Mouse (Mus musculus): Measurements from ENCODE around the gene Sncb.
"Not testable (repeated sequence)": the region's sequence is repeated elsewhere in the genome, so short reads cannot be mapped to it uniquely, and the experiment has no call there.

The Sncb gene

DNA sequence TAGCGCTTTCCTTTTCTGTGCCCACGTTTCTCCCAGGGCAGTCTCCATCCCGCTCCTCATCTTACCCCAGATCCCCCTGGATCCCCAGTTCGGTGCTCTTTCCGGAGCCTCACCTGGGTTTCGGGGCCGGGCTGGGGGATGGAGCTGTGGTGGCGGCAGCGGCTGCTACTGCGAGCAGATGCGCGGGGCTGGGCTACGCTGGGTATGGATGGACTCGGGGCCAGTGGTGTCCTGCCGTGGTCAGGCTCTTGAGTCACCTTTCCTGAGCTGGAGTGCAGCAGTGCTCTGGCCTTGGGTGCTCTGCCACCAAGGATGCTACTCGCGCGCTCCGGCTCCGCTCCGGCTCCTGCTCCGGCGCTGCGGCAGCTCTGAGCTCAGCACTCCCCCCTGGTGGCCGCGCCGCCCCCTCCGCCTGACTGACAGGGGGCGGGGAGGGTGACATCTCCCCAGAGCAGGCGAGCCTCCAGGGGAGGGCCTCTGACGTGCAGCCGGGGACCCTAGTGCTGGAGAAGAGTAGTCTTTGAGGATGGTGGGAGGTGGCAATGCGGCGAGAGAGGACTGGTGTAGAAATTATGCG is at the start of gene Sncb:
Sncb (minus strand) TSS at position 404 of the 577 bp plus-strand sequence.
- DNase-seq, result peak; percentile 79

GRCm38 (mm10) chr13:54813381-54813780 is 47.0 kb upstream of the Sncb start:
- no peak for DNase-seq

DNA sequence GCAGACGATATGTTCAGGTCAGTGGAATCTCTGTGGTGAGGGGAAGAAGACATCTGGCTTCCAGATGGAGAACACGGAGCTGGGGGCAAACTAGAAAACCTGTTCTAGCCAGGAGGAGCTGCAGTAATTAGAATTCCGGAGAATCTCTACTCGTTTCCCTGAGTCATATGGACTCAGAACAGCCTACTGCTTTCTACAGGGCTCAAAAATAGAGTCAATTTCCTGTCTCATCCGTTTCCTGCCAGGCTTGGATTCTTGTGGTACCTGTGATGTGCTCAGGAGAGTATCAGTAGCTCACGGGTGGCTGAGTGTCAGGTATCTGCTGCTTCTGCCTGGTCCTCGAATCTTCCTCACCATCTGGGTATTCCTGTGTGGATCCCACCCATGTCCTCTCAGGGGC is 45.1 kb upstream of the Sncb start:
- DNase-seq, result peak; percentile 30

GRCm38 (mm10) chr13:54808067-54808466 is 41.7 kb upstream of the Sncb start:
- no peak for DNase-seq

GRCm38 (mm10) chr13:54806434-54806976 is 40.1 kb upstream of the Sncb start:
- peak; percentile 50 for DNase-seq

DNA sequence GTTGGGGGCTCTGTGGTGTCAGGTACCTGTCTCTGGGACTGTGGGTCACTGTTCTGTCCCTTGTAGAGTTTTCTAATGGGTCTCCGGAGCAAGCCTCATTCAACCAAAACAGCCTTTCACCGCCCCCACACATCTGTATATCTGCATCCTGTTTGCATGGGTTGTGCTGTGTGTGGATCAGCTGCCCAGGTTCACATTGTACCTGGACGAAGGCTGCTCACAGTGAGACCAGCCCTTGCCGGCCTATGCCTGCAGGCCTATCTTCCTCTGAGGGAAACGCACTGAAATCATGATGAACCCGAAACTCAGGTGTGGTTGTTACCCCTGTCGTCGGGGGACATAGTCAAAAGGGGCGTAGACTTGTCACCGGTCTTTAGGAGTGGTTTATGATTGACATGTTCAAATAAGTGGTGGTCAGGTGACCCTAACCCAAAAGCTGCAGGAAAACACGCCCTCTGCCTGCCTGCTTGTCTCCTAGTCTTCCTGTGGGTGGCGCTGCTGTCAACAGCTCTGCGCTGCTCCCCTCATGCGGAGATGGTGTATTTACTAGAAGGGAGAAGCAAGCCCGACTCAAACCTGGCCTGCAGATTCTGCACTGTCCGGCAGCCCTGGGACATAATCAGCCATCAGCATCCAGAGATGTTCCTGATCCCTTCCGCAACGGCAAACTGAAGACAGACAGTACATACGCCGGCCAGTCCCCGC is 38.9 kb upstream of the Sncb start:
- peak; percentile 57 for DNase-seq

- DNase-seq, result no peak
Observed at GRCm38 (mm10) chr13:54803010-54803409, 36.6 kb upstream of the Sncb start.

- DNase-seq, result no peak
Observed at GRCm38 (mm10) chr13:54800206-54800605, 33.8 kb upstream of the Sncb start.

GRCm38 (mm10) chr13:54799701-54800100 is 33.3 kb upstream of the Sncb start:
- DNase-seq, result peak; percentile 84

GRCm38 (mm10) chr13:54798740-54799139 is 32.3 kb upstream of the Sncb start:
- DNase-seq, result no peak

GRCm38 (mm10) chr13:54797861-54798643 is 31.7 kb upstream of the Sncb start:
- DNase-seq, result no peak

DNA sequence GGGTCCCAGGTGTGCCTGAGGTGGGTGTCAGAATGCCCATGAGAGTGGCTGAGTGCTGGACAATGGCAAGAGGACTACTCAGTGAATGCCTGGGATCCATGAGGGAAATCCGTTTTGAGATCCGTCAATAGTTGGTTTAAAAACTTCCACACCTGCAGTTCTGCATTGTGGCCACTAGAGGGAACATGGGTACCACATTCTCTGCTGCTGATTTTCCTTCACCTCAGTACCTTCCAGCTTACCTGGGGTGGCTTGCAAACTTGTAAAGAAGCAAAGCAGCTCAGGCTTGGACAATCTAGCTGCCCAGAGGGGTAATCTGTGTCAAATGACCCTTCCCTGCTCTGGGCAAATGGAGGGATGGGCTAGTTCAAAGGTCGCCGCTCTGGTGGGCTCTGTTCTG is 31.0 kb upstream of the Sncb start:
- peak; percentile 66 for DNase-seq

DNA sequence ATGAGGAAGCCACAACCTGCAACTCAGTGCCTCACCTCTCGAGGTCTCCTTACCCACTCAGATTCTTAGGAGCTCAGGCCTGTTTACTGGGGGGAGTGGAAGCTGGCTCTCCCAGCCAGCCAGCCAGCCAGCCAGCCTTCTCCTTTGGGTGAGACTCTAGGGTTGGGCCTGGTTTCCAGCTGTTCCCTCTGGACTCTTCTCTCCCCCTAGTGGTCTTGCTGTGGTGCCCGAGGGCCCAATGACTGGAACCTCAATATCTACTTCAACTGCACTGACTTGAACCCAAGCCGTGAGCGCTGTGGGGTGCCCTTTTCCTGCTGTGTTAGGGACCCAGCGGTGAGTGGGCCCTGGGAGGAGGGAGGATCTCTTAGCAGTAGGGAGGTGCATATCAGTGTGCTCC is 28.4 kb upstream of the Sncb start:
- DNase-seq, result no peak

DNA sequence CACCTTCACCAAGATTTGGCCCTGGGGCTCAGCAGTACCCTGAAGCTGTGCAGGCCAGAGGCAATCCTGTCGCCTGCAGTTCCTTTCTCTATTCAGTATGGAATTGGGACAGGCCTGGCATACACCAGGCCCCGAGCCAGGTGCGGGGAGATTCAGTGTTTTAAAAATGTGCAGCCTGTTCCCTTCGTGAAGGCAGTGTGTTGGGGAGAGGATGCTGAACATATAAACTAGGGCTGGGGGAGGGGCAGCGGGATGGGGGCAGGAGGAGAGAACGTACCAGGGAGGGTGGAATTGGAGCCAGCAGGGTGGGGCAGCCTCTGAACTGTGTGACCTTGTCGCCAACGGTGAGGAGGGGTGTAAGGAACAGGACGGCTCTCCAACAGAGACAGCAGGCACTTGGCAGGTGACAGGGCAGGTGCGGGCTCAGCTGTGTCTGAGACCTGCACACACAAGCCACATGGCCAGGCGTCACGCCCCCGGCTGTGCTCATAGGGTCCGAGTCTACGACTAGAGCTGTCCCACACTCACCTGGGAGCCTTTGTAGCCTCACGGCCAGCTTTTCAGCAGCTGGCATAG is 27.7 kb upstream of the Sncb start:
- no peak for DNase-seq

- DNase-seq, result no peak
Observed at GRCm38 (mm10) chr13:54792259-54793230, 26.1 kb upstream of the Sncb start.

DNA sequence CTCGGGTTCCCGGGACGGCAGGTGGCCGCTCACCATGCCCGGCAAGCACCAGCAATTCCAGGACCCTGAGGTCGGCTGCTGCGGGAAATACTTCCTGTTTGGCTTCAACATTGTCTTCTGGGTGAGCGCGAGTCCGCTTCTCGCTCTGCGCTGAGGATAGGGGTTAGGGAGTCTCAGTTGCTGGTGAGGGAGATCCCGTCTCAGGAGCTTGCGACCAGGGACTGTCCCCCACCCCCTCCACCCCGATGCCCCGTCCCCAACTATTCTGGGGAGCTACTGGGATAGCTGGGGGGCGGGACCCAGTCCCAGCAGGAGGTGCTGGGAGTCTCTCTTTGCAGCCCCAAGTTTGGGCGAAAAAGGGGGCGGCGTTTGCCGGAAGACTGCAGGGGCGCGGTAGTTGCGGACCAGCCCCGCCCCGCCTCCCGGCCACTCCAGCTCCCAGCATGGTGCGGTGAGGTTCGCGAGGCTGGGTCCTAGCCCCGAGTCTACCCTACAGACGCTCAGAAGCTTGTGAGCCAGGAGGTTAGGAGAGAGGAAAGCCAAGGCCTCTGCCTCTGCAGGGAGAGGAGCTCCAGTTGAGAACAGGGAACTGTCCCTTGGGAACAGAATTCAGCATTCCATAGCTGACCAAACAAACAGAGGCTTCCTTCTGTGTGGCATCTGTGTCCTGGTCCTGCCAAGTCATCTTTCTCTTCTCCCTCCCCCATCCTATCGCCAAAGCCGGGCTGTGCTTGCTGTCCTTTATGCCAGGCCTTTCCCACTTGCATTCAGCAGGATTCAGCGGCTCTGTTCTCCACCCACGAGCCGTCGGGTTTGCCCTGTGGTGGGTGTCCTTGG is 23.4 kb upstream of the Sncb start:
- DNase-seq, result peak; percentile 68

- peak; percentile 98 for DNase-seq
Observed at GRCm38 (mm10) chr13:54788740-54789560, 22.6 kb upstream of the Sncb start, which contains the start of gene Tspan17. TSS of gene Tspan17 (plus strand) at chr13:54789377.

DNA sequence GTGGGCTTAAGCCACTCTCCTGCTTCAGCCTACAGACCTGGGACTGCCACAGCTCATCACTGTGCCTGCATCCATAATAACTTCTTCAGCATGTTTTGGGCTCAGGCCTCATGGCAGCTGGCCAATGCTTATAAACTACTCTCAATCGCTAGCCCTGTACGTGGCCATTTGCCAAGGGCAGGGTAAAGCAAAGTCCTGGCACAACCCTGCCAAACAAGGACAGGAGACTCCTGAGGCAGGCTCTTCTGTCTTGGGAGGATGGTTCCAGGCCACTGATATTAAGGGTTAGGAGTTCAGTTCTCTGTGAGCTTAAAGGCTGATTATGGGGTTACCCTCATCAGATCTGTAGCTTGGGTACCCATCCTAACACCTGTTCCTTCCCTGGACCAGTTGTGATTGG is 21.2 kb upstream of the Sncb start:
- DNase-seq, result not testable (repeated sequence)

- no peak for DNase-seq
Observed at GRCm38 (mm10) chr13:54783698-54784097, 17.3 kb upstream of the Sncb start, which contains the start of gene Eif4e1b. TSS of gene Eif4e1b (plus strand) at chr13:54783998.

DNA sequence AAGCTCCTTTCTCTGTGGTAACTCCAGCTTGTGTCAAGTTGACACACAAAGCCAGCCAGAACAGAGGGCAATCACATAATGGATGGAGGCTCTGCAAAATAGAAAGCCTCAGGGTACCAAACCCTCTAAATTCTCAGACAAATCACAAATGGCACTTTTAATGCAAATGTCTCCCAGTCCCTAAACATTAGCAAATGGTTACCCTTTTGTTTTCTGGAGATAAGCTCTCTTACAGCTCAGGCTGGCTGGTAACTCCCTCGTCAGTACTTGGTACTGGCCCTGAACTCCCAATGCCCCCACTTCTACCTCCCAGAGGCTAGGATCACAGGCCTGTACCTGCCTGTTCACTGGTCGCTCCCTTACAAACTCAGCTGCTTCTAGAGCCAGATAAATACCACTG is 16.8 kb upstream of the Sncb start:
- DNase-seq, result no peak

All from embryo, embryonic 11 days (tissue).